In the genomic region with DNA sequence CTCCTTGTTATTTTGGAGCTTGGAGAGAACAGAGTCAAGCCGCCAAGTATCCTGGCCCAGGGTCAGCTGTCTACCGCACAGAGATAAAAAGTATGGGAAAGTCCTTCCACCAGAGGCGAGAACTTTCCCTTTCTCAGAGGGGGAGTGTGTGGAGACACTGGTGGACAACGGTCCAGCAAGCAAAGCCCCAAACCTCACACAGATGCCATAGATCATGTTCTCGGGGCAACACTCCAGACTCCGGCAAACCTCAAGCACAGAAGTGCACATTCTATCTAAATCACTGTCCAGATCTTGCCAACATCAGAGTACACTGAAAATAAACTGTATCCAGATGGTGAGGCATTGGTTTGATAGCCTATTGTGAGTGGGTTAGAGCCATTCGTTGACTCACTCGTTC, we compare ENCODE assay signal across 16 mouse cellular contexts. TPM values are rescaled to one million over a fixed set of nuclear protein-coding genes. Genes with fewer than 3 reads are reported as not detected.
DNase-seq lines count a peak whose midpoint lies in the region; ATAC-seq lines count a peak whose summit lies in the region.
"Had no signal": no experiment of that assay in that cellular context is flagged by ENCODE, and none has a peak within 500 bp of the region (broad histone marks: within the 10 kb centered on the region; RNA-seq: fewer than 3 reads in every experiment).

No protein-coding gene starts in this region.

- H3K4me3 ChIP-seq in heart, embryonic 13.5 days = no peak overlapping the region
- H3K4me3 ChIP-seq in kidney, embryonic 15.5 days (replicated peaks) = no peak overlapping the region
- H3K4me3 ChIP-seq: embryonic facial prominence, embryonic 10.5 days; forebrain, embryonic 10.5 days; hindbrain, embryonic 13.5 days; limb, embryonic 12.5 days; midbrain, embryonic 10.5 days had no signal

- no peak overlapping the region for H3K9ac ChIP-seq in heart, embryonic 13.5 days
- H3K9ac ChIP-seq in kidney, embryonic 15.5 days = no peak overlapping the region
- H3K9ac ChIP-seq: hindbrain, embryonic 13.5 days; limb, embryonic 12.5 days had no signal

- peak; percentile 49 for DNase-seq in testis, postnatal 14 days (ENCODE audit: low spot score)
- no peak for DNase-seq in testis, postnatal 10 days (ENCODE audit: low spot score)
- no peak for DNase-seq in T-cell, adult 2 months (ENCODE audit: low spot score)
- no peak for DNase-seq in c-Kit-positive CD71-positive TER-119-positive erythroid progenitor cells, embryonic 14.5 days (ENCODE audit: low spot score)
- DNase-seq: cerebellum, postnatal 10 days; gastrocnemius, postnatal 10 days; lung, adult 2 months; thymus, postnatal 14 days had no signal

- no peaks in the 10 kb centered on the region for H3K9me3 ChIP-seq in heart, embryonic 13.5 days
- H3K9me3 ChIP-seq in kidney, embryonic 15.5 days (replicated peaks) = no peaks in the 10 kb centered on the region
- H3K9me3 ChIP-seq: embryonic facial prominence, embryonic 10.5 days; forebrain, embryonic 10.5 days; hindbrain, embryonic 13.5 days; limb, embryonic 12.5 days; midbrain, embryonic 10.5 days had no signal

- no peak for ATAC-seq in heart, embryonic 13.5 days (ENCODE audit: extremely low read depth, insufficient number of reproducible peaks, low FRiP score, low TSS enrichment)
- 0 out of 2 replicates have a peak, but pooled peaks have one; percentile 45 for ATAC-seq in kidney, embryonic 15.5 days (replicated peaks; ENCODE audit: low FRiP score)
- ATAC-seq in megakaryocyte, adult 5-6 weeks (ENCODE audit: poor library complexity, severe bottlenecking) = no peak

- 67% methylated on average over 8 of the region's 8 CpGs for WGBS in heart, embryonic 13.5 days
- 58% methylated on average over 8 of the region's 8 CpGs for WGBS in kidney, embryonic 15.5 days

- H3K4me1 ChIP-seq in heart, embryonic 13.5 days = peaks cover 13% of the 10 kb centered on the region
- H3K4me1 ChIP-seq in kidney, embryonic 15.5 days = peaks cover 32% of the 10 kb centered on the region
- H3K4me1 ChIP-seq: forebrain, embryonic 10.5 days; midbrain, embryonic 10.5 days had no signal

- H3K4me2 ChIP-seq in heart, embryonic 13.5 days = no peak overlapping the region
- H3K4me2 ChIP-seq in kidney, embryonic 15.5 days = no peak overlapping the region
- H3K4me2 ChIP-seq: hindbrain, embryonic 13.5 days; limb, embryonic 12.5 days had no signal

- H3K27me3 ChIP-seq in heart, embryonic 13.5 days (replicated peaks) = no peaks in the 10 kb centered on the region
- no peaks in the 10 kb centered on the region for H3K27me3 ChIP-seq in kidney, embryonic 15.5 days
- H3K27me3 ChIP-seq: hindbrain, embryonic 13.5 days; limb, embryonic 12.5 days had no signal

- no peaks in the 10 kb centered on the region for H3K36me3 ChIP-seq in heart, embryonic 13.5 days
- H3K36me3 ChIP-seq in kidney, embryonic 15.5 days = no peaks in the 10 kb centered on the region
- H3K36me3 ChIP-seq: embryonic facial prominence, embryonic 10.5 days; forebrain, embryonic 10.5 days; hindbrain, embryonic 13.5 days; limb, embryonic 12.5 days; midbrain, embryonic 10.5 days had no signal

- 0 out of 2 replicates have a peak overlapping the region, but pooled peaks have one; percentile 4 for H3K27ac ChIP-seq in heart, embryonic 13.5 days (replicated peaks)
- peak overlapping the region; percentile 46 for H3K27ac ChIP-seq in kidney, embryonic 15.5 days
- H3K27ac ChIP-seq: embryonic facial prominence, embryonic 10.5 days; forebrain, embryonic 10.5 days; hindbrain, embryonic 13.5 days; limb, embryonic 12.5 days; midbrain, embryonic 10.5 days had no signal

RNA-seq across cellular contexts. Expression of a gene that starts 39.2 kb away (rescaled TPM):
- 17.3 and 19.2 TPM in 2 replicates for polyA plus RNA-seq in heart, embryonic 13.5 days (2015; fragmentation: Nextera tagmentation; extraction: Ambion mirVana)
- 39.4 and 40.3 TPM in 2 replicates for polyA plus RNA-seq in kidney, embryonic 15.5 days (2015; fragmentation: Nextera tagmentation; extraction: Ambion mirVana)
- 0.05 TPM in 1 of 2 replicates, not detected in the other for total RNA-seq in megakaryocyte, adult 5-6 weeks (2015)
- not detected in 2 replicates for total RNA-seq in megakaryocyte, adult 5-6 weeks (2017)

RNA-seq across cellular contexts. Expression of a gene that starts 39.4 kb away (rescaled TPM):
- polyA plus RNA-seq in heart, embryonic 13.5 days (2015; fragmentation: Nextera tagmentation; extraction: Ambion mirVana) = 42.3 and 47.6 TPM in 2 replicates
- polyA plus RNA-seq in kidney, embryonic 15.5 days (2015; fragmentation: Nextera tagmentation; extraction: Ambion mirVana) = 82.9 and 87.4 TPM in 2 replicates
- total RNA-seq in megakaryocyte, adult 5-6 weeks (2015) = 38.6 and 42.3 TPM in 2 replicates
- 43.4 and 56.1 TPM in 2 replicates for total RNA-seq in megakaryocyte, adult 5-6 weeks (2017)
